Mouse (Mus musculus): ENCODE measurements around the gene Fam208b.

- TF ChIP-seq CTCF (IDR thresholded peaks at IDR 0.05; ENCODE audit: low read depth) (no peak), EP300 (IDR thresholded peaks at IDR 0.05; ENCODE audit: low read depth) (no peak)
Observed at GRCm38 (mm10) chr13:3526328-3526727, 84.6 kb downstream of the Fam208b start.
